Mouse (Mus musculus) left cerebral cortex, adult 8-10 months (tissue): ENCODE measurements around the gene Snrpa. TPM values are rescaled to one million over a fixed set of nuclear protein-coding genes. Genes with fewer than 3 reads are reported as not detected.

ENCODE experiments used
- DNase-seq, 2 experiments: peaks; one replicate each; pipeline ENCODE4 v3.0.0; 2022; ENCODE audit warnings: low spot score in 2 of 2
- total RNA-seq, 4 experiments: library from RNA; stranded (reverse); gene quantifications; 2 replicates each; pipeline ENCODE4 v1.2.4; 2022

Snrpa gene
- total RNA-seq, 4 experiments from 2014 or later = 66.3 to 85.0 (median 72.8) TPM

- DNase-seq = no peak
These were observed 7.8 kb upstream of the Snrpa start for GRCm38 (mm10) chr7:27203730-27204449.

GRCm38 (mm10) chr7:27198779-27199178 lies 2.7 kb upstream of the Snrpa start:
- no peak for DNase-seq

GRCm38 (mm10) chr7:27198355-27198754 lies 2.3 kb upstream of the Snrpa start:
- DNase-seq = no peak

- DNase-seq = no peak
These were observed 1.6 kb upstream of the Snrpa start for GRCm38 (mm10) chr7:27197634-27198033.

- no peak for DNase-seq
These were observed 1.1 kb upstream of the Snrpa start for GRCm38 (mm10) chr7:27197136-27197535.

GRCm38 (mm10) chr7:27193731-27194130 lies 2.3 kb downstream of the Snrpa start:
- DNase-seq = no peak

GRCm38 (mm10) chr7:27192434-27192833 lies 3.6 kb downstream of the Snrpa start:
- DNase-seq = no peak

GRCm38 (mm10) chr7:27189271-27189931 lies 6.7 kb downstream of the Snrpa start:
- DNase-seq = no peak

- no peak for DNase-seq
These were observed 10.1 kb downstream of the Snrpa start for GRCm38 (mm10) chr7:27185986-27186385.

- DNase-seq = no peak
These were observed 11.1 kb downstream of the Snrpa start for GRCm38 (mm10) chr7:27184964-27185363.

- DNase-seq = no peak
These were observed 13.6 kb downstream of the Snrpa start for GRCm38 (mm10) chr7:27182498-27182897.

- no peak for DNase-seq
These were observed 15.0 kb downstream of the Snrpa start, which contains the start of the genes Gm21983 and Mia for GRCm38 (mm10) chr7:27180837-27181695. TSS of gene Gm21983 (minus strand) at chr7:27181086. TSS of gene Mia (minus strand) at chr7:27181157.

GRCm38 (mm10) chr7:27180036-27180435 lies 16.0 kb downstream of the Snrpa start:
- no peak for DNase-seq

- no peak for DNase-seq
These were observed 16.7 kb downstream of the Snrpa start for GRCm38 (mm10) chr7:27179217-27179918.

GRCm38 (mm10) chr7:27178324-27179216 lies 17.5 kb downstream of the Snrpa start, which contains the start of gene Rab4b:
TSS of gene Rab4b (minus strand) at chr7:27178896.
- DNase-seq = peak; percentile 98 to 99

GRCm38 (mm10) chr7:27177942-27178323 lies 18.1 kb downstream of the Snrpa start:
- no peak for DNase-seq

- no peak for DNase-seq
These were observed 21.2 kb downstream of the Snrpa start for GRCm38 (mm10) chr7:27174896-27175295.

- no peak for DNase-seq
These were observed 21.6 kb downstream of the Snrpa start for GRCm38 (mm10) chr7:27174496-27174895.

GRCm38 (mm10) chr7:27170981-27171380 lies 25.1 kb downstream of the Snrpa start:
- no peak for DNase-seq

- DNase-seq = no peak
These were observed 27.7 kb downstream of the Snrpa start for GRCm38 (mm10) chr7:27168371-27168770.
